Mouse (Mus musculus): Measurements from ENCODE around the gene Fam187a. TPM values are rescaled to one million over a fixed set of nuclear protein-coding genes. Genes with fewer than 3 reads are reported as not detected.

The Fam187a gene
- polyA plus RNA-seq, 1 experiment from 2014 or later, result not detected

GRCm38 (mm10) chr11:102924557-102925350, 39.8 kb downstream of the Fam187a start, which contains the start of gene Kif18b:
Gene Kif18b (minus strand): TSS chr11:102925124.
- peak; percentile 92 for ATAC-seq (ENCODE audit: insufficient number of reproducible peaks, low FRiP score, low TSS enrichment, low read depth)
- WGBS, result under 1% methylated on average over 62 of the region's 62 CpGs

DNA sequence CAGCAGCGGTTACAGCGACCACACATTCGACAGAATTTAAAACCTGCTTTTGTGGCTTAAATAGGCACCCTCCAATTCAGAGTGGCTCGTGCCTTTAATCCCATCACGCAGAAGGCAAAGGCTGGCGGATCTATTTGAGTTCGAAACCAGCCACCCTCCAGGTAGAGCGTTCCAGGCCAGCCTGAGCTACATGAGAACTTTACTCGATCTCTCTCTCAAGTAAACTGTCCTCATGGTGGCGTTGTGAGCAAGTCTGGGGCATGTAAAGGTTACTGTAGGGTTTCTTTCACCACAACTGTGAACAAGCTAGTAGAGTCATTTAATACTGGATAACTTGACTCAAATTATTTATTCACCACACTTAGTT, 40.4 kb downstream of the Fam187a start:
- WGBS, result 4% methylated on average over 10 of the region's 10 CpGs
- Histone ChIP-seq H3K4me1 (ENCODE audit: control insufficient read depth, insufficient read depth, low read length) (0 out of 2 replicates have a peak, but pooled peaks cover 10% of the 10 kb centered on the region), H3K27ac (replicated peaks; ENCODE audit: low read depth, low read length) (peak overlapping the region; percentile 88), H3K9me3 (ENCODE audit: control insufficient read depth, low read length) (no peaks in the 10 kb centered on the region), H3K4me2 (ENCODE audit: low read depth, severe bottlenecking) (peak overlapping the region; percentile 74), H3K4me3 (ENCODE audit: low read depth, low read length) (peak overlapping the region; percentile 84), H3K27me3 (ENCODE audit: control insufficient read depth, insufficient read depth, low read length) (no peaks in the 10 kb centered on the region), H3K36me3 (ENCODE audit: control insufficient read depth, insufficient read depth, low read length) (peaks cover 5% of the 10 kb centered on the region), H3K9ac (ENCODE audit: low read length) (peak overlapping the region; percentile 61)
- peak; percentile 35; the same call in 1 of the 2 replicates for ATAC-seq (ENCODE audit: insufficient number of reproducible peaks, low FRiP score, low TSS enrichment, low read depth)
- DNase-seq (ENCODE audit: low spot score), result no peak

More at GRCm38 (mm10) chr11:102924557-102925350, 39.8 kb downstream of the Fam187a start, which contains the start of gene Kif18b:
- 0 out of 2 replicates have a peak, but pooled peaks cover 10% of the 10 kb centered on the region for H3K4me1 ChIP-seq (ENCODE audit: control insufficient read depth, insufficient read depth, low read length)
- peak within 1 kb of the TSS; percentile 88 for H3K27ac ChIP-seq (replicated peaks; ENCODE audit: low read depth, low read length)
- H3K9ac ChIP-seq (ENCODE audit: low read length), result peak within 1 kb of the TSS; percentile 84
- H3K36me3 ChIP-seq (ENCODE audit: control insufficient read depth, insufficient read depth, low read length), result peaks cover 5% of the 10 kb centered on the region
- H3K9me3 ChIP-seq (ENCODE audit: control insufficient read depth, low read length), result no peaks in the 10 kb centered on the region
- peak within 1 kb of the TSS; percentile 74 for H3K4me2 ChIP-seq (ENCODE audit: low read depth, severe bottlenecking)
- DNase-seq (ENCODE audit: low spot score), result peak; percentile 98
- H3K27me3 ChIP-seq (ENCODE audit: control insufficient read depth, insufficient read depth, low read length), result no peaks in the 10 kb centered on the region
- peak within 1 kb of the TSS; percentile 84 for H3K4me3 ChIP-seq (ENCODE audit: low read depth, low read length)

DNA sequence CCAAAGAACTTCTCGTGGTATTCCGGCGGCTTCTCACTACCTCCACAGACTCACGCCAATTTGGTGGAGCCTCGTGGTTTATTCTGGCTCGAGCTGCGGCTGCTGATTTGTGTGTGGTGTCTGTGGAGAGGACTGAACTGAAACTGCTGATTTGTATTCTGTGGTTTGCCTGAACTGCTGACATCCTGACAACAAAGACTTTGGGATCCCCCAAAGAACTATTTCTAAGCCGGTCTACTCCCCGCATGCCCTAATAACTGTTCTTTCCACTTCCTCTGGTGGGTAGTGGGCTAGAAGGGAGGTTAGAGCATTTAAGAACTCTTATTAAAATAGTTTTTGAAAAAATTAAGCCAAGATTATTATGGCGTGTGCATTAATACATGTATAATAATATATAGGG, 45.7 kb downstream of the Fam187a start:
- WGBS, result 93% methylated on average over 10 of the region's 10 CpGs
- Histone ChIP-seq H3K9ac (ENCODE audit: low read length) (no peak overlapping the region), H3K9me3 (ENCODE audit: control insufficient read depth, low read length) (no peaks in the 10 kb centered on the region), H3K4me3 (ENCODE audit: low read depth, low read length) (no peak overlapping the region), H3K4me1 (ENCODE audit: control insufficient read depth, insufficient read depth, low read length) (no peaks in the 10 kb centered on the region), H3K27ac (replicated peaks; ENCODE audit: low read depth, low read length) (no peak overlapping the region), H3K27me3 (ENCODE audit: control insufficient read depth, insufficient read depth, low read length) (no peaks in the 10 kb centered on the region), H3K4me2 (ENCODE audit: low read depth, severe bottlenecking) (no peak overlapping the region), H3K36me3 (ENCODE audit: control insufficient read depth, insufficient read depth, low read length) (no peaks in the 10 kb centered on the region)
- DNase-seq (ENCODE audit: low spot score) (no peak), ATAC-seq (ENCODE audit: insufficient number of reproducible peaks, low FRiP score, low TSS enrichment, low read depth) (no peak)

- Histone ChIP-seq H3K27ac (replicated peaks; ENCODE audit: low read depth, low read length) (no peak overlapping the region), H3K9ac (ENCODE audit: low read length) (no peak overlapping the region), H3K4me3 (ENCODE audit: low read depth, low read length) (no peak overlapping the region), H3K4me1 (ENCODE audit: control insufficient read depth, insufficient read depth, low read length) (peaks cover 21% of the 10 kb centered on the region), H3K27me3 (ENCODE audit: control insufficient read depth, insufficient read depth, low read length) (peaks cover 8% of the 10 kb centered on the region; the same call in 1 of the 2 replicates), H3K4me2 (ENCODE audit: low read depth, severe bottlenecking) (no peak overlapping the region; the same call in 1 of the 2 replicates), H3K36me3 (ENCODE audit: control insufficient read depth, insufficient read depth, low read length) (no peaks in the 10 kb centered on the region), H3K9me3 (ENCODE audit: control insufficient read depth, low read length) (no peaks in the 10 kb centered on the region)
- WGBS, result 5% methylated on average over 4 of the region's 4 CpGs
- DNase-seq (ENCODE audit: low spot score), result peak; percentile 53
- ATAC-seq (ENCODE audit: insufficient number of reproducible peaks, low FRiP score, low TSS enrichment, low read depth), result no peak
Measured at GRCm38 (mm10) chr11:102936272-102936671, 51.3 kb downstream of the Fam187a start.

Other genes starting within 250 kb of the Fam187a start
- gene Meioc, start 221.5 kb upstream of the Fam187a start, polyA plus RNA-seq (2014; fragmentation: Nextera tagmentation; extraction: Ambion mirVana), result 0.35 and 1.2 TPM in 2 replicates
- gene Ccdc43, start 187.4 kb upstream of the Fam187a start, polyA plus RNA-seq (2014; fragmentation: Nextera tagmentation; extraction: Ambion mirVana), result 58.4 and 64.1 TPM in 2 replicates
- gene Adam11, start 123.7 kb upstream of the Fam187a start, polyA plus RNA-seq (2014; fragmentation: Nextera tagmentation; extraction: Ambion mirVana), result 14.2 and 15.4 TPM in 2 replicates
- 105 and 106 TPM in 2 replicates for gene Gjc1, start 65.5 kb upstream of the Fam187a start, polyA plus RNA-seq (2014; fragmentation: Nextera tagmentation; extraction: Ambion mirVana)
- gene Higd1b, start 49.3 kb upstream of the Fam187a start, polyA plus RNA-seq (2014; fragmentation: Nextera tagmentation; extraction: Ambion mirVana), result 0.23 TPM in 1 of 2 replicates, not detected in the other
- 276 and 303 TPM in 2 replicates for gene Eftud2, start 4.2 kb upstream of the Fam187a start, polyA plus RNA-seq (2014; fragmentation: Nextera tagmentation; extraction: Ambion mirVana)
- 0.99 and 1.4 TPM in 2 replicates for gene Ccdc103, start 4.0 kb upstream of the Fam187a start, polyA plus RNA-seq (2014; fragmentation: Nextera tagmentation; extraction: Ambion mirVana)
- 0.16 and 0.18 TPM in 2 replicates for gene Gfap, start 15.7 kb downstream of the Fam187a start, polyA plus RNA-seq (2014; fragmentation: Nextera tagmentation; extraction: Ambion mirVana)
- gene Kif18b, start 40.0 kb downstream of the Fam187a start, polyA plus RNA-seq (2014; fragmentation: Nextera tagmentation; extraction: Ambion mirVana), result 10.6 and 10.8 TPM in 2 replicates
- 0.85 and 0.88 TPM in 2 replicates for gene C1ql1, start 61.5 kb downstream of the Fam187a start, polyA plus RNA-seq (2014; fragmentation: Nextera tagmentation; extraction: Ambion mirVana)
- 69.1 and 69.8 TPM in 2 replicates for gene Nmt1, start 143.0 kb downstream of the Fam187a start, polyA plus RNA-seq (2014; fragmentation: Nextera tagmentation; extraction: Ambion mirVana)
- gene Dcakd, start 143.2 kb downstream of the Fam187a start, polyA plus RNA-seq (2014; fragmentation: Nextera tagmentation; extraction: Ambion mirVana), result 335 and 349 TPM in 2 replicates
- 1.2 and 1.8 TPM in 2 replicates for gene Plcd3, start 216.5 kb downstream of the Fam187a start, polyA plus RNA-seq (2014; fragmentation: Nextera tagmentation; extraction: Ambion mirVana)
- gene Acbd4, start 216.5 kb downstream of the Fam187a start, polyA plus RNA-seq (2014; fragmentation: Nextera tagmentation; extraction: Ambion mirVana), result 4.8 and 5.2 TPM in 2 replicates
- gene Hexim1, start 231.1 kb downstream of the Fam187a start, polyA plus RNA-seq (2014; fragmentation: Nextera tagmentation; extraction: Ambion mirVana), result 5.2 and 5.6 TPM in 2 replicates
- 8.3 and 9.5 TPM in 2 replicates for gene Hexim2, start 247.3 kb downstream of the Fam187a start, polyA plus RNA-seq (2014; fragmentation: Nextera tagmentation; extraction: Ambion mirVana)

Measured in limb, embryonic 11.5 days (tissue).